Mouse (Mus musculus) left cerebral cortex, adult 2 months (tissue): ENCODE results near the gene Slc32a1. TPM values are rescaled to one million over a fixed set of nuclear protein-coding genes. Genes with fewer than 3 reads are reported as not detected.

Experiments used
- DNase-seq, 2 experiments: peaks; one replicate each; pipeline ENCODE4 v3.0.0; 2021 to 2022; ENCODE audit warnings: low spot score in 2 of 2, mixed read lengths in 1 of 2; ENCODE audit errors: extremely low spot score in 1 of 2
- H3K27ac ChIP-seq: fragments of 200-600 bp; 2 replicates; pipeline ENCODE4 v1.8.1; 2022
- H3K4me3 ChIP-seq: fragments of 200-600 bp; 2 replicates; pipeline ENCODE4 v1.8.1; 2022
- CTCF ChIP-seq: fragments of 200-600 bp; IDR thresholded peaks from 2 replicates; pipeline ENCODE4 v1.8.1; 2022; ENCODE audit warnings: antibody characterized with exemption, mild to moderate bottlenecking, moderate library complexity
- intact Hi-C: fragments of 180-260 bp; cut with DNase I; formaldehyde crosslinking; loops from one replicate; pipeline ENCODE4 v1.15.1; 2025
- microRNA-seq, 2 experiments: library from miRNA; unstranded; fragments of <30 nt; microRNA quantifications; one replicate each; pipeline ENCODE4 v1.2.0; 2021
- total RNA-seq, 2 experiments: library from RNA; stranded (reverse); gene quantifications; 2 replicates each; pipeline ENCODE4 v1.2.3; 2021

Slc32a1 gene
- total RNA-seq, 2 experiments from 2014 or later = 83.5 to 97.2 TPM

DNA sequence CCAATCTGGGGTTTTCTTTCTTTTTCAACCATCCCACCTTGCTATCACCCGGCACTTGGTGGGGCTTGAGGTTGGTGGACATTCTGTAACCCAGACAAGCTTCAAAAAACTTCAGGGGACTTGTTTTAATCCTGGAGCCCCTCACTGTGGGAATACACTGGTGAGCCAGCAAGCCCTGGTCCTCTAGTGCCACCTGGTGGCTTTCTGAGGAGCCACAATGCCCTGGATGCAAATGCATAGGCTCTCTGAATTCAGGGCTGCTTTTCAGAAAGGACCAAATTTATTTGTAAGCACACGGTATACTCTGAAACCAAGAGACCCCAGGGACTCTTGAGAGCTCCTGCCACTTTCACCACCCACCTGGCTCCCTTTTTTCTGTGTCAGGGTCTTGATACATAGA lies 31.3 kb downstream of the Slc32a1 start:
- peak; percentile 63 to 79 for DNase-seq
- Histone ChIP-seq H3K4me3 (no peak overlapping the region), H3K27ac (peak overlapping the region; percentile 86)
- intact Hi-C loops = loop anchor here (2.0 to 10.0 kb wide), 4 partner anchors 71 to 257 kb away; no protein-coding TSS in a partner anchor
- TF ChIP-seq CTCF = peak; percentile 97

GRCm38 (mm10) chr2:158642587-158642986 lies 32.0 kb downstream of the Slc32a1 start:
- intact Hi-C loops = loop anchor here (2.0 to 10.0 kb wide), 4 partner anchors 70 to 258 kb away; no protein-coding TSS in a partner anchor
- peak in 1 of 2 experiments; percentile 33 for DNase-seq
- Histone ChIP-seq H3K4me3 (no peak overlapping the region), H3K27ac (peak overlapping the region; percentile 86)
- no peak for TF ChIP-seq CTCF

GRCm38 (mm10) chr2:158643791-158644190 lies 33.2 kb downstream of the Slc32a1 start:
- DNase-seq = peak in 1 of 2 experiments; percentile 24
- H3K4me3 ChIP-seq = no peak overlapping the region
- TF ChIP-seq CTCF = no peak
- intact Hi-C loops = loop anchor here (2.0 to 10.0 kb wide), 4 partner anchors 69 to 259 kb away; no protein-coding TSS in a partner anchor
- peak overlapping the region; percentile 86 for H3K27ac ChIP-seq

- Histone ChIP-seq H3K27ac (no peak overlapping the region), H3K4me3 (no peak overlapping the region)
- no peak for TF ChIP-seq CTCF
- no peak for DNase-seq
- intact Hi-C loops = no loop called here
These were observed 40.8 kb downstream of the Slc32a1 start for GRCm38 (mm10) chr2:158651159-158651908.

DNA sequence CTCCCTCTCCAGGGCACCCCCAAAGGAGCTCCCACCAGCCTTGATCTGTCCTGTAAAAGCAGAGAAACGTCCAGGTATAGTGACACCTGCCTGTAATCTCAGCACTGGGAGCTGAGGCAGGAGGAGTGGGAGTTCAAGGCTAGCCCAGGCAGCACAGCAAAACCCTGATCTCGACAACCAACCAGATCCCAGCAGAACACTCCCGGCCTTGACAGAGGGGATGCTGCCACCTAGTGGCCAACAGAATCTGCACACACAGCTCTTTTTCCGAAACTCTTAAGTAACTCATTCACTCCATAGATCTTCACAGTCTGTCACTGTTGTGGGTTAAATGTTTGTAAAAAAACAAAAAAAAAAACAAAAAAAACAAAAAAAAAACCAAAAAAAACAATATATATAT lies 42.4 kb downstream of the Slc32a1 start:
- peak; percentile 80 to 86 for DNase-seq
- intact Hi-C loops = loop anchor here (1.0 kb wide), 1 partner anchor 92 kb away; no protein-coding TSS in a partner anchor
- no peak overlapping the region for H3K27ac ChIP-seq
- H3K4me3 ChIP-seq = no peak overlapping the region
- TF ChIP-seq CTCF = peak; percentile 95

GRCm38 (mm10) chr2:158654717-158655116 lies 44.1 kb downstream of the Slc32a1 start:
- no peak for TF ChIP-seq CTCF
- intact Hi-C loops = no loop called here
- no peak for DNase-seq
- Histone ChIP-seq H3K4me3 (no peak overlapping the region), H3K27ac (peak overlapping the region; percentile 30; the same call in 1 of the 2 replicates)

DNA sequence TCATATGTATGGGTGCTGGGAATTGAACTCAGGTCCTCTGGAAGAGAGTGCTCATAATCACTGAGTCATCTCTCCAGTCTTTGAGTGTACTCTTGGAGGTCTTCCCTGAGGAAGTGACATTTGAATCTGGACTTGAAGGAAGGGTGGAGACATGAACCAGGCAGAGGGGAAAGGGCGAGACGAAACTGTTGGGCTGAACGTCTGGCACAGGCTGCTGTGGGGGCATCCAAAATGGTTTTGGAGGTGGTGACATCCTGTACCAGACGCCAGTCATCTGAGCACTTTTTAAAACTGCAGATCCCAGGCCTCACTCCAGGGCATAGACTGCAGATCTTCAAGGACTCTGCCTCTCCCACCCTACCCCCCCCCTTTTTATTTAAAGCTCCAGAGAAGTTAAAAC lies 45.2 kb downstream of the Slc32a1 start:
- intact Hi-C loops = no loop called here

DNA sequence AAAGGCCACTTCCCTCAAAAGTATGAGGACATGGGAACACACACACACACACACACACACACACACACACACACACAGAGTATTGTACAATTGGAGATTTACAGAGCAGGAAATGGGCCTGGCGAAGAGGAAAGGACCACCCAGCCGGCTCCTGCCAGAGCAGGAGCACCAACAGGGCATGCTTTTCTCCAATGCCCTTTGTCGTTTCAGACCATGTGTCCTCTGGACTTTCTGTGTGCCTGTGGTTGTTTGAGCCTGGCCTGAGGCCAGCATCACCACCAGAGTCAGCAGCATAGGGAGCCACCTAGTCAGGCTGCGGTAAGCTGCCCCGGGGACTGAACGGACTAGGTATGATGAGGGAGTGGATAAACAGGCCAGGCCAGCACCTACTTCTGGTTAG lies 48.3 kb downstream of the Slc32a1 start:
- intact Hi-C loops = no loop called here
- no peak for TF ChIP-seq CTCF
- no peak overlapping the region for H3K27ac ChIP-seq
- no peak for DNase-seq
- H3K4me3 ChIP-seq = no peak overlapping the region

More for the DNA sequence above, 45.2 kb downstream of the Slc32a1 start:
- no peak for DNase-seq
- no peak for TF ChIP-seq CTCF
- Histone ChIP-seq H3K4me3 (no peak overlapping the region), H3K27ac (no peak overlapping the region)

GRCm38 (mm10) chr2:158659346-158659745 lies 48.8 kb downstream of the Slc32a1 start:
- H3K4me3 ChIP-seq = no peak overlapping the region
- intact Hi-C loops = no loop called here
- TF ChIP-seq CTCF = no peak
- no peak for DNase-seq
- no peak overlapping the region for H3K27ac ChIP-seq

DNA sequence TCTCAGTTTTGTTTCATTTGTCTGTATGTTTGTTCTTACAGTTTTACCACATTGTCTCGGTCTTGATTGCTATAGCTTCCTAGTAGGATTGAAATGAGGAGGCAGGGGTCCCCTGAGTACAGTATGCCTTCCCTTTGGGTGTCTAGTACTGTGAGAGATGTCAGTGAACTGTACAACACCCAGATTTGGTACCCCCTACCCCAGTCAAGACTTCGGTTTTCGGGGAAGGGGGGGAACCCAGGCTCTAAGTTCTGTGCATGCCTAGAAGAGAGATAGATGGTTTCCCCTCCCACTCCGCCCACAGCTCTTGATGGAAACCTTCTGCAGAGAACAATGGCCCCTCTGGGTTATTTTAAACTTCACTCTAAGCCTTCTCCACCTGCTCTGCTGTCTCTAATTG lies 54.5 kb downstream of the Slc32a1 start, which contains the start of gene Ppp1r16b:
Ppp1r16b (plus strand) TSS at position 301 of the 400 bp plus-strand sequence.
- H3K4me3 ChIP-seq = no peak within 1 kb of the TSS
- no peak for TF ChIP-seq CTCF
- peak within 1 kb of the TSS; percentile 90 for H3K27ac ChIP-seq
- intact Hi-C loops = no loop called here
- DNase-seq = no peak

Small RNA genes within 50 kb of the gene (microRNA-seq; reads per million reads assigned to microRNA genes)
- 4.8 to 7.5 reads per million in 2 experiments for gene Mir3474

Other genes starting within 250 kb of the Slc32a1 start
- gene Snhg11, start 235.1 kb upstream of the Slc32a1 start, total RNA-seq = 100 to 1,000 TPM; 812 to 868 TPM
- 100 to 1,000 TPM; 114 to 115 TPM for gene Ralgapb, start 200.9 kb upstream of the Slc32a1 start, total RNA-seq
- not detected for gene Adig, start 108.2 kb upstream of the Slc32a1 start, total RNA-seq
- gene Arhgap40, start 98.0 kb upstream of the Slc32a1 start, total RNA-seq = under 1 TPM in 1 of 2 experiments, not detected in 1; 0.52 TPM
- 10 to 100 TPM; 11.0 to 12.4 TPM for gene Actr5, start 14.1 kb downstream of the Slc32a1 start, total RNA-seq
- gene Ppp1r16b, start 54.6 kb downstream of the Slc32a1 start, total RNA-seq = 100 to 1,000 TPM; 135 to 138 TPM
- 1 to 10 TPM; 1.2 to 1.6 TPM for gene Fam83d, start 157.3 kb downstream of the Slc32a1 start, total RNA-seq
- gene Dhx35, start 184.0 kb downstream of the Slc32a1 start, total RNA-seq = 10 to 100 TPM; 20.6 to 20.9 TPM